Mouse (Mus musculus) right cerebral cortex, postnatal 25 days (tissue): ENCODE measurements around the gene Chek1.

Experiments
- DNase-seq: peaks from one replicate; pipeline ENCODE4 v3.0.0; 2022

Gene Chek1

GRCm38 (mm10) chr9:36727034-36727755 lies at the start of gene Chek1:
Chek1 (minus strand) TSS chr9:36727065.
- no peak for DNase-seq

GRCm38 (mm10) chr9:36769048-36769413 lies 42.2 kb upstream of the Chek1 start:
- DNase-seq = no peak

GRCm38 (mm10) chr9:36768156-36769047 lies 41.5 kb upstream of the Chek1 start:
- DNase-seq = peak; percentile 60

- peak; percentile 99 for DNase-seq
Observed at GRCm38 (mm10) chr9:36767203-36768143, 40.6 kb upstream of the Chek1 start, which contains the start of gene Stt3a. Stt3a (minus strand) TSS chr9:36767679.

GRCm38 (mm10) chr9:36764378-36764777 lies 37.5 kb upstream of the Chek1 start:
- DNase-seq = no peak

GRCm38 (mm10) chr9:36726131-36727033 lies 483 bp downstream of the Chek1 start:
- DNase-seq = peak; percentile 91

- DNase-seq = no peak
Observed at GRCm38 (mm10) chr9:36716624-36717023, 10.2 kb downstream of the Chek1 start.

- DNase-seq = no peak
Observed at GRCm38 (mm10) chr9:36707304-36707703, 19.6 kb downstream of the Chek1 start.

GRCm38 (mm10) chr9:36705923-36706322 lies 20.9 kb downstream of the Chek1 start:
- DNase-seq = no peak

- DNase-seq = no peak
Observed at GRCm38 (mm10) chr9:36694276-36694675, 32.6 kb downstream of the Chek1 start.

- no peak for DNase-seq
Observed at GRCm38 (mm10) chr9:36692920-36693319, 33.9 kb downstream of the Chek1 start, which contains the start of gene Acrv1. Acrv1 (plus strand) TSS chr9:36693220.

- DNase-seq = no peak
Observed at GRCm38 (mm10) chr9:36687329-36687728, 39.5 kb downstream of the Chek1 start.

- no peak for DNase-seq
Observed at GRCm38 (mm10) chr9:36681424-36681823, 45.4 kb downstream of the Chek1 start.
